Mouse (Mus musculus) megakaryocyte progenitor cell, adult 5-6 weeks (primary cell): ENCODE results near the gene Arhgef3. TPM values are rescaled to one million over a fixed set of nuclear protein-coding genes. Genes with fewer than 3 reads are reported as not detected.

Experiments
- ATAC-seq: replicated peaks from 2 replicates; pipeline ENCODE4 v1.8.0; 2016; ENCODE audit warnings: mild to moderate bottlenecking, moderate TSS enrichment, inconsistent platforms; ENCODE audit not compliant: poor library complexity
- total RNA-seq, 2 experiments: library from RNA; stranded (forward) in 1 of 2; stranded (reverse) in 1 of 2; fragments of 157-497, 149-512 nt in 1 of 2; fragments of 200-1000 nt in 1 of 2; gene quantifications; 2 replicates each; pipeline versions ENCODE4 v1.2.3 to v1.2.4; 2015 to 2017

Gene Arhgef3
- total RNA-seq (2015) (11.0 and 13.8 TPM in 2 replicates), total RNA-seq (2017) (15.5 and 18.0 TPM in 2 replicates)

GRCm38 (mm10) chr14:27114362-27115274, at the start of gene Arhgef3:
Arhgef3 (plus strand) TSS chr14:27114899.
- peak; percentile 63 for ATAC-seq

- ATAC-seq, result peak; percentile 55; the same call in 1 of the 2 replicates
Measured at GRCm38 (mm10) chr14:27066171-27066929, 48.3 kb upstream of the Arhgef3 start.

GRCm38 (mm10) chr14:27067866-27068271, 46.8 kb upstream of the Arhgef3 start:
- no peak for ATAC-seq

DNA sequence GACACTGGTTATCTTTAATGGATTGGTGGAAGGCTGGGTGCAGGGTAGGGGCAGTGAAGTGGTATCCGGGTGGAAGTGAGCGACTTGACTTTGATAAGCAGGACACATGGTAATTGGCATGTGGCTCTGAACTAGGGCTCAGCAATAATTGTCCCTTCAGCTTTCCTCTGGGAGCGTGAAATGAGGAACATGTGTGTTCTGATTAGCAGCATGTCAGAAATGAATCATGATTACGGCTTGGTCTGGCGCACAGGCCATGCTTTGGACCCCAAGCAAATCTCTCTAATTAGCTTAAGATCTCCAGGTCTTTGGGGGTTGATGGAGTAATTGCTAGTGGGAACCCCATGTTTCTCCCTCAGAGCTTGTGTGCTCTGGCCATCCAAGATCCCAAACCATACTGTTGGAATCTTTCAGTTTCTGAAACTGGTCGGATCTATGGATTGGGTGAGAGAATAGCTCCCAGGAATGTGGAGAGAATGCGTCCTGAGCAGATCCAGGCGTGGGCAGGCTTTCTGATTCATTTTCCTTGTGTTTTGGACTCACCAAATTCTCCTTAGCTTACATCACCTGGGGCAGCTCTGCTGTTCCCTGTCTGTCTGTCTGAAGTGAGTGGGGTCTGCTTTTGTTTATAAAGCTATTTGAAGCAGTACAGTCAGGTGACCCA, 45.1 kb upstream of the Arhgef3 start:
- no peak for ATAC-seq

DNA sequence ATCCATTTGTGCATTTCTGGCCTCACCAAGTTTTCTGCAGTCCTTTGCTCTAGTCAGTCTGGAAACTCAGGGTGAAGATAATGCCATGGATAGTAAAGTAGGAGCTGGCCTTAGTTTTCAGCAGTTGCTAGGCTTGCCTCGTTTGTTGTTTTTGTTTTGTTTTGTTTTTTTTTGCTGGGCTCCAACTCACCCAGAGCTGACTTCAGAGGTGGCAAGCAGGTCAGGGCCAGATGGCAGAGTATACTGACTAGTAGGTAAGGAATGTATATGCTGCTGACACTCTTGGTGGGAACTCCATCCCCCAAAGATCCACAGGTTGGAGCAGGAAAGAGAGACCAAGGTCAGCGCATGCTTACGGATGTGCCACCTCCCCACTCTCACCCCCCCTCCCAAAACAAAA, 44.6 kb upstream of the Arhgef3 start:
- no peak for ATAC-seq

DNA sequence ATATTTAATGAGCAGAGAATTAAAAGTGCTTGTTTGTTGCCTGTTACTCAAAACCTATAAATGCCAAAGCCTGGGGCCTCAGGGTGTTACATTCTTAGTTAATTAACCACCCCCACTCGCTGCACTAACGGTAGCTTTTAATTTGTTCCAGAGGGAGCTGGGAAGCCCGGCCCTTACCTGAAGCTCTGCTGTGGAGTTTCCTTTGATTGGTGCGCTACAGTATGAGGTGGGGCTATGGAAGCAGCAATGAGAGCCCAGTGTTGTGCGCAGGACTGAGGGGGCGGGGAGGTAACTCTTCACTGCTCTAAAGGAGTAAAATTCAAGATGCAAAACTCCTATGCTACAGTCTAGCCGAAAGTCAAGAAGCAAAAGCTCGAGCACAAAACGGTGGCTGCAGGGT, 43.9 kb upstream of the Arhgef3 start:
- no peak for ATAC-seq

GRCm38 (mm10) chr14:27071985-27072384, 42.7 kb upstream of the Arhgef3 start:
- ATAC-seq, result 0 out of 2 replicates have a peak, but pooled peaks have one; percentile 14

DNA sequence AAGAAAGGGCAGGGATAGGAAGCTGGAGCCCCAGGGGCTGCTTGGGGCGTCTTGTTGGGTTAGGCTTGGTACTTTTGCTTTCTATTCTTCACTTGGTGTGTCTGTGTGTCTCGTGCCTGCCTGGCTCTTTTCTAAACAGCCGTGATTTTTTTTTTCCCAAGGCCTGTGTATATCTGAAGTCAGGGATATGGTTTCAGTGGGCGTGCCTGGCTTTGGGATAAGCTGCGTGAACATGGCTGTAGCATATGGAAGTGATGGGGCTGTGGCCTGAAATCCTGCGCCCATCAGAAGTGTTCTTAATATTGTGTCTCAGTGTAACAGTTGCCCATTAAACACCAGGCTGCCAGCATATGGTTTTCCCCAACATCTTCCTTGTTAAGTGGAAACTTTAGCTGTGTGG, 39.6 kb upstream of the Arhgef3 start:
- ATAC-seq, result no peak

DNA sequence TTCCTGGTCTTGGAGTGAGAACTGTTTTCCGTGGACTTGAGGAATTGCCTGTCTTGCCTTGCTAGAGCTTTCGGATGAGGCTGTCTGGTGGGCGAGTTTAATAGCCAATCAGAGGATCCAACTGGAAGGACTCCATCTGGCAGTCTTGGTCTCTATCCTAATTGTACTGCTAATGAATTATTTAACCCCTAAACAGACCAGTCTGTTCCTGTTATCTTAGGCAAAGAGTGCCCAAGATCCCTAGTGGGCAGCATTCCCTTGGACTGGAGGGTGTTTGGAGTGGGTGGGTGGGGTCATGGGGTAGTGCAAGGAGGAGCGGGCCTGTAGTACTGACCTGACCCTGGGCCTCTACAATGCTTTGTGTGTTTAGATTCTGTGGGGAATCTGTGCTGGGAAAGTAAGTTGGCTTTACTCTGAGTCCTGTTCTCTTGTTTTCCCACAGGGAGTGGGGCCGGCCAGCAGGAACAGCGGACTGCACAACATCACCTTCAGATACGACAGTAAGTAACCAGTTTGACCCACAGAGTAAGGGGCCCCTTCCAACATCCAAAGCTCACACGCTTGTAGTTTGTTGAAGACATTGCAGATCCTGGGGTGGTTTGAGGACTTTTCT, 38.7 kb upstream of the Arhgef3 start:
- ATAC-seq, result no peak

DNA sequence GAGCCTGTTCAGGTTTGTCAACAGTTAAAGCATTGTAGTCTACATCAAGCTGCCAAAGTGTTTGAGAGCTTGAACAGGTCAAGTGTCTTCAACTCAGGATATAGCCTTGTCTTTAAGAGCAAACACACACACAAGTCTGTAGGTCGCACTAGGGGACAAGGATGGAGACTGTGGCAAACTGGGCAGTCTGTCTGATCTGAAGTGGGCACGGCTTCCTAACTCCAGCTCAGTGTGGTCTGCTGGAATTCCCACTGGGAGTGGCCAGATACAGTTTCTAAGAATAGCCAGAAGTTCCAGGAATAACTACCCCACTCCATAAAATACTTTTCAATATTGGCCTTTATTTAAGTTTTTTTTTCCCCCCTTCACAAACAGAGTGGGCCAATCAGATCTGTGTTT, 38.2 kb upstream of the Arhgef3 start:
- no peak for ATAC-seq

DNA sequence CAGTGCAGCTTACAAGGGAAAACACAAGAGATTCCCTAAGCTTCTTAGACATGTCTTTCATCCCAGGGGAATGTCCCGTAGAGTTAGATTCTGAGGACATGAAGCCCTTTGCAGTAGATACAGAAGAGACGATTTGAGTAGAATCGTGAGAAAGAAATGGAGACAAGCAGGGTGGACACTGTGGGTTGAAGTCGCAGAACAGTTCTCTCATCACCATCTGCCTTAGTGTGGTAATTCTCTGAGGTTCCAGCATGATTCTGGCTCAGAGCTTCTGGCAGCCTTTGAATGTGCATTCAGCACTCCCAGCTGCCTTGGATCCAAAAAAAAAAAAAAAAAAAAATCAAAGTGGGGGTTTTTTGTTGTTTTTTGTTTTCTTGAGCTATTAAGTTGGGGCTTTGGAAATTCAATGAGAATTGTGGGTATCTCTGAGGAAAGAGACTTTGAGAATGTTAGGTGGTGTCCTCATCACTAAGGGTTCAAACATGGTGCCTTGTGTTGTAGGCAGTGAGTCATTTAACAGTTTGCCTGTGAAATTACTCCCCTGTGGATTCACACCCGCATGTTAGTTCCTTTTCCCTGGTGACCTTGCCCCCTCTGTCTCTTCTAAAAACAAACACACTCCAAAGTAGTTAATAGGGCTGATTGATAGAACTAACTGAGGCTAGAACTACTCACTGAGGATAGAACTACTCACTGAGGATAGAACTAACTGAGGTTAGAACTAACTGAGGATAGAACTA, 33.0 kb upstream of the Arhgef3 start:
- ATAC-seq, result no peak

- no peak for ATAC-seq
Measured at GRCm38 (mm10) chr14:27085471-27085870, 29.2 kb upstream of the Arhgef3 start.

DNA sequence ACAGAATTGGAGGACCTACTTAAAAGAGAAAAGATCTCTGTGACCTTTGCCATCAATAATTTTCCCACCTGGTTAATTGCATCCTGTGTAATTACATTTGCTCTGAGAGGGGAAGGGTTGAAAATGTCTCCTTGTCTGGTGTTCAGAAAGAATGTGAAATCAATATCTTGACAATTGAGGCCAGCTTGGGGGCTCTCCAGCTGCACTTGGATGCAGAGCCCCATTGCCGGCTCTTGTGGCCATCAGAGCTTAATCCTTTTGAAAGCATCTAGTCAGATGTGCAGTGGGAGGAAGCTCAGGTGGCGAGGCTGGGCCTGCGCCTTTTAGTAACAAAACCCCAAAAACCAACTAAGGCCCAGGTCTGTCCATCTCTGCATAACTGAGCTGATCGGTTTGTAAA, 28.7 kb upstream of the Arhgef3 start:
- no peak for ATAC-seq

- ATAC-seq, result no peak
Measured at GRCm38 (mm10) chr14:27094247-27094646, 20.5 kb upstream of the Arhgef3 start.

DNA sequence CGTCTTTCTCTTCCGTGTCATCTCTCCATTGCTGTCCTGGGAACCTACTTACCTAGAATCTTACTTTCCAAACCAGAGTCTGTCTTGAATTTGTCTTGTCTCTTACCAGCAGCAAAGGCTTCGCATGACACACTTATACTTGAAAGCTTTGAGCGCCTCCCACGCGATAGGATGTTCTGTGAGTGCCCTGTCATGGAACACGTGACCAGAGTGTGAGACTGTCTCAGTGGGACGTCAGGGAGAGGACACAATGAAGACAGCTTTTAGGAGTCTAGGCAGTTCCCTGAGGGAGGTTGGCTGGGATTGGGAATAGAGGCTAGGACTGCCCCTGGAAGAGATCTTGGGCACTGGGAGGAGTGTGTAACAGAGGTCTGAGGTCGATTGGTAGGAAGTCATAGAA, 18.6 kb upstream of the Arhgef3 start:
- ATAC-seq, result no peak

- peak; percentile 98 for ATAC-seq
Measured at GRCm38 (mm10) chr14:27096779-27097178, 17.9 kb upstream of the Arhgef3 start.

DNA sequence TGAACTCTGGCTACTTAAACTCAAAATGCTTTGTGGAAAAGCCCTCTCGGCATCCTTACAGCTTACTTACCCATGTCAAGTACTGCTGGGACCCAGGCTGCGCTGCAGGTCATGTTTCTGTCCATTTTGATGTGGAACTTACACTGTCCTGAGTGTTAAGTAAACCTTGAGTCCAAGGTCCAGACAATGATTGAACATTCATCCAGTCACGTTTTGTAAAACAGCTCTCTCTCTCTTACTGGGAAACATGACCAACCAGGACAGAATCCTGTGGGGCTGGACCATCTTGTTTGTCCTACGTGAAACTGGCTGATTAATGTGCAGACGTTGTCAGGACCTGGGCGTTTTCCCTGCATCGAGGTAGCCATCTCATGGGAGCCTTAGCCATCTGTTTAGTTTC, 13.0 kb upstream of the Arhgef3 start:
- ATAC-seq, result no peak

DNA sequence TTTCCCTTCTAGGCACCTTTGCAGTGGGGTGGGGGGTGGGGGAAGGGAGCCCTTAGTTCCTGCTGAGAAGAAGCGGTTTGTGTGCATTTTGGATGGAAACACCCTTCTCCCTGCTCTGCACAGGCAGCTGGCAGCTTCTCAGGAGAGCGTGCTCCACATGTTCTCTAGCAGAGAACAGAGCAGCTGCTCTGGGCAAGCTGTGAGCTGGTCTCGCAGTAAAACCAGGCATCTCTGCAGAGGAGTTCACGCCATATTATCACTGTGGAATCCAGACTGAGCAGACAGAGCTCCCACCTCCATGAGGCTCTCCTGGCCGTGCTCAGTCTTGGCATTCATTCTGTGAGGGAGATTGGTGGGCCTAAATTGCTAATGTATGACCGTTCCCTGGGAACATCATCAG, 12.0 kb upstream of the Arhgef3 start:
- ATAC-seq, result no peak

DNA sequence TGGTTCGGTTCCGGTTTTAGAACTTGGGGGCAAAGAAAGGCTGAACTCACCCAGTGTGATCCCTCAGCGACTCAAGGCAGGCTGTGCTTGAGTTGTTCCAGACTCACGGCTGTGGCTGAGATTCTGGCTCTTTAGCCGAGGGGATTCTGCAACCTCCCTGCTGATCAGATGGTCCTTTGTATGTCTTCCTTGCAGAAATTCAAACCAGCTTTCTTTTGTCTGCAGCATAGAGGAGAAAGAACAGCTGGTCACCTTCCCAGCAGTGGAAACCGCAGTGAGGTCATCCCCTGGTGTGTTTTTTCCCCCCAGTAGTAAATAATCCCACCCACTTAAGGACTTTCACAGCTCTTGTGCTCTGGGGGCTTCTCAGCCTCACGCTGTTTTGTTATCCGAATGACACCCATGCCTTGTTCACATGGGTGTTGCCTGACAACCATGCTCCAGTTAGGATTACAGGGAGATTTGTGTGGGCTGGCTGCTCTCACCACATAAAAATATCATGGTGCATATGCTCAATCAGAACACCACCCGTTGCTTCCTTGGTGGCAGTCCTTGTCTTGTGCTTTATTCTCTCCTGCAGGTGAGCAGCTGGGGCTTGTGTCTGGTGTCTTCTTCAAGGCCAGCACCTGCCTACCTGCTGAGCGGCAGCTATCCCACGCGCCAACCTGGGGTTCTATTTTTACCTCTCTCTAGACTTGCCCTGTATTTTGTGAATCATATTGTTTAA, 8.8 kb upstream of the Arhgef3 start:
- ATAC-seq, result no peak
